Mouse (Mus musculus): ENCODE results near the gene Adh5. TPM values are rescaled to one million over a fixed set of nuclear protein-coding genes. Genes with fewer than 3 reads are reported as not detected.

Adh5 gene
- total RNA-seq, 4 experiments from 2014 or later = 170 to 219 (median 196) TPM

Other genes starting within 250 kb of the Adh5 start
- not detected for gene 4930579F01Rik, start 249.3 kb upstream of the Adh5 start, total RNA-seq (2022)
- gene Adh7, start 225.3 kb upstream of the Adh5 start, total RNA-seq (2022) = 100 to 1,000 TPM in 2 of 4 experiments, 1 to 10 TPM in 2; 1.5 to 212 (median 76.4) TPM
- 1,000 to 10,000 TPM in 2 of 4 experiments, 100 to 1,000 TPM in 2; 318 to 7,826 (median 4,098) TPM for gene Adh1, start 182.1 kb upstream of the Adh5 start, total RNA-seq (2022)
- gene Adh6a, start 129.8 kb upstream of the Adh5 start, total RNA-seq (2022) = not detected
- gene Adh6b, start 101.3 kb upstream of the Adh5 start, total RNA-seq (2022) = under 1 TPM in 1 of 4 experiments, not detected in 3; 0.17 TPM
- gene Adh4, start 27.6 kb upstream of the Adh5 start, total RNA-seq (2022) = 1 to 10 TPM in 1 of 4 experiments, under 1 TPM in 2, not detected in 1; 0.28 to 1.6 (median 0.81) TPM
- gene Metap1, start 46.4 kb downstream of the Adh5 start, total RNA-seq (2022) = 10 to 100 TPM; 53.9 to 62.2 (median 59.2) TPM
- 100 to 1,000 TPM; 145 to 204 (median 162) TPM for gene Eif4e, start 83.1 kb downstream of the Adh5 start, total RNA-seq (2022)